21 mouse cellular contexts compared by ENCODE assay signal in the genomic region with DNA sequence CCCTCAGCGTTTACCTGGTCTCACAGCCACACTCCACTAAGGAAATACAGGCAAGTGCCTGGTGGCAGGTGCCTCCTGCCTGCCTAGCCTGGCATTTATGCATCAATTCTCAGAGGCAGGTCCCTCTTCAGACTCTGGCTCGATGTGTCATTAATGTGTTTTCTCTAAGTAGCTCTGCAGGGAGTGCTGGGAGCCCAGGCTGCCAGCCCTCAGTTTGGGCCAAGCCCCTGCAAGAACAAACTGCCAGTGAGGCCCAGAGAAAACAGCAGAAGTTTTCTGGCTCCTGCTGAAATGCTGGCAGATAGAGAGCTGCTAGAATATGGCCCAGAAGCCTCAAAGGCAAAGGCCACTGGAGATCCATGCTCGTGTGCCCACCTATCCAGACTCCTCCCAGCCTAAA.
DNase-seq lines count a peak whose midpoint lies in the region; ATAC-seq lines count a peak whose summit lies in the region.
"Had no signal": no experiment of that assay in that cellular context is flagged by ENCODE, and none has a peak within 500 bp of the region (broad histone marks: within the 10 kb centered on the region; RNA-seq: fewer than 3 reads in every experiment).

No protein-coding gene starts in this region.

- DNase-seq in cerebellum, postnatal 10 days: peak; percentile 31 to 50
- no peak for DNase-seq in heart, embryonic 10.5 days (ENCODE audit: low spot score)
- peak; percentile 19 for DNase-seq in left cerebral cortex, postnatal 4 days
- DNase-seq in left cerebral cortex, postnatal 25 days (ENCODE audit: low spot score in 2 of 2): no peak
- no peak for DNase-seq in hindbrain, embryonic 14.5 days (ENCODE audit: low spot score)
- DNase-seq in adrenal gland, adult 2 months: no peak
- DNase-seq: adrenal gland, postnatal 14 days; cerebellum, adult 8-10 months; gastrocnemius, postnatal 10 days; heart, postnatal 14 days; kidney, adult 8-10 months; kidney, postnatal 10 days; liver, embryonic 13.5 days; lung, adult 2 months; lung, postnatal 14 days had no signal

- H3K4me1 ChIP-seq in heart, embryonic 10.5 days: peaks cover 11% of the 10 kb centered on the region; the same call in 1 of the 2 replicates
- 0 out of 2 replicates have a peak, but pooled peaks cover 3% of the 10 kb centered on the region for H3K4me1 ChIP-seq in heart, embryonic 12.5 days (replicated peaks)
- H3K4me1 ChIP-seq in hindbrain, embryonic 14.5 days (replicated peaks; ENCODE audit: control insufficient read depth, insufficient read depth, low read length): peaks cover 9% of the 10 kb centered on the region; the same call in 1 of the 2 replicates
- H3K4me1 ChIP-seq: embryonic facial prominence, embryonic 10.5 days; heart, embryonic 13.5 days; liver, embryonic 13.5 days had no signal

- ATAC-seq in cerebellum, adult (ENCODE audit: insufficient number of reproducible peaks, low FRiP score, low TSS enrichment): no peak
- ATAC-seq in heart, embryonic 12.5 days (ENCODE audit: insufficient number of reproducible peaks, low FRiP score): no peak
- ATAC-seq in hindbrain, embryonic 14.5 days (ENCODE audit: low FRiP score): no peak
- ATAC-seq: inflammation-experienced regulatory T-cells, adult 6 months; midbrain, embryonic 16.5 days had no signal

- H3K36me3 ChIP-seq in heart, embryonic 10.5 days: no peaks in the 10 kb centered on the region
- H3K36me3 ChIP-seq in heart, embryonic 12.5 days: no peaks in the 10 kb centered on the region
- H3K36me3 ChIP-seq in hindbrain, embryonic 14.5 days (replicated peaks; ENCODE audit: control insufficient read depth, insufficient read depth): no peaks in the 10 kb centered on the region
- H3K36me3 ChIP-seq: heart, embryonic 13.5 days; liver, embryonic 13.5 days had no signal

- no peak overlapping the region for H3K4me3 ChIP-seq in heart, embryonic 10.5 days
- H3K4me3 ChIP-seq in heart, embryonic 12.5 days: no peak overlapping the region
- H3K4me3 ChIP-seq in hindbrain, embryonic 14.5 days (replicated peaks; ENCODE audit: low read length): no peak overlapping the region
- H3K4me3 ChIP-seq: embryonic facial prominence, embryonic 10.5 days; heart, embryonic 13.5 days; liver, embryonic 13.5 days had no signal

- WGBS in heart, embryonic 10.5 days: 64% methylated on average over 3 of the region's 3 CpGs
- WGBS in heart, embryonic 12.5 days: 65% methylated on average over 3 of the region's 3 CpGs
- WGBS in hindbrain, embryonic 14.5 days: 61% methylated on average over 3 of the region's 3 CpGs

- H3K27me3 ChIP-seq in heart, embryonic 10.5 days (ENCODE audit: insufficient read depth, poor library complexity, severe bottlenecking): no peaks in the 10 kb centered on the region
- no peaks in the 10 kb centered on the region for H3K27me3 ChIP-seq in heart, embryonic 12.5 days (replicated peaks)
- no peaks in the 10 kb centered on the region for H3K27me3 ChIP-seq in hindbrain, embryonic 14.5 days (ENCODE audit: control insufficient read depth, insufficient read depth, low read length)
- H3K27me3 ChIP-seq: heart, embryonic 13.5 days; liver, embryonic 13.5 days had no signal

- no peaks in the 10 kb centered on the region for H3K9me3 ChIP-seq in heart, embryonic 10.5 days
- no peaks in the 10 kb centered on the region for H3K9me3 ChIP-seq in heart, embryonic 12.5 days (replicated peaks)
- H3K9me3 ChIP-seq in hindbrain, embryonic 14.5 days (ENCODE audit: control insufficient read depth, low read length): no peaks in the 10 kb centered on the region
- H3K9me3 ChIP-seq: heart, embryonic 13.5 days; liver, embryonic 13.5 days had no signal

- H3K4me2 ChIP-seq in heart, embryonic 12.5 days: no peak overlapping the region
- no peak overlapping the region for H3K4me2 ChIP-seq in hindbrain, embryonic 14.5 days (replicated peaks)
- H3K4me2 ChIP-seq: heart, embryonic 13.5 days; liver, embryonic 13.5 days had no signal

- 0 out of 2 replicates have a peak overlapping the region, but pooled peaks have one; percentile 3 for H3K27ac ChIP-seq in heart, embryonic 10.5 days
- no peak overlapping the region for H3K27ac ChIP-seq in heart, embryonic 12.5 days (ENCODE audit: poor library complexity, severe bottlenecking)
- peak overlapping the region; percentile 57 for H3K27ac ChIP-seq in hindbrain, embryonic 14.5 days
- H3K27ac ChIP-seq: embryonic facial prominence, embryonic 10.5 days; heart, embryonic 13.5 days; liver, embryonic 13.5 days had no signal

- no peak overlapping the region for H3K9ac ChIP-seq in heart, embryonic 12.5 days
- no peak overlapping the region for H3K9ac ChIP-seq in hindbrain, embryonic 14.5 days
- H3K9ac ChIP-seq: heart, embryonic 13.5 days; liver, embryonic 13.5 days had no signal

- intact Hi-C loops in left cerebral cortex, postnatal 4 days (cut with DNase I): no loop called here
- intact Hi-C loops in left cerebral cortex, postnatal 25 days (cut with DNase I): no loop called here

Comparison
In these comparisons a context has a peak if more than half of its experiments do, and no peak if none do; other contexts are left out.
1. DNase-seq: peak in cerebellum, postnatal 10 days (2 of 2) and left cerebral cortex, postnatal 4 days (single experiment); none in heart, embryonic 10.5 days (single experiment), left cerebral cortex, postnatal 25 days (0 of 2), hindbrain, embryonic 14.5 days (single experiment) and adrenal gland, adult 2 months (single experiment).